ENCODE assay signal across 13 mouse cellular contexts in the genomic region with DNA sequence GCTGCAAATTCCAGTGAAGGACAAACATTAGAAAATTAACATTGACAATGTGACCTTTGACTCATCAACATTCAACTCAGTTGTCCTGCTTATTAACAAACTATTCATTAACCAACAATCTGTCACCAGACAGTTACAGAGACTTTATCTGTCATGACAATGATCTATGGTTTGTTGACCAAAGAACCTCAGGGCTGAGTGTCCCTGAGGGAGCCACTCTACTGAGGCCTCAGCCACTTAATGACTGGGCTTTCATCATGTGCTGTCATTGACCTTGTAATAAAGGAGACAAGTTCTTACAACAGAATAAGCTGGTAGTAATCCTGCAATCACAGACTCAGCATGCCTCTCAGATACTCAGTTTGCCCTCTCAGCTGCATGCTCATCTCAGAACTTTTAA.
DNase-seq lines count a peak whose midpoint lies in the region; ATAC-seq and TF ChIP-seq lines count a peak whose summit lies in the region.
"Had no signal": no experiment of that assay in that cellular context is flagged by ENCODE, and none has a peak within 500 bp of the region (broad histone marks: within the 10 kb centered on the region; RNA-seq: fewer than 3 reads in every experiment).

No protein-coding gene starts in this region.

- TF ChIP-seq CTCF in left cerebral cortex, adult 2 months (IDR thresholded peaks at IDR 0.05), result no peak

- H3K27ac ChIP-seq in kidney, embryonic 15.5 days, result no peak overlapping the region
- H3K27ac ChIP-seq in embryonic facial prominence, embryonic 12.5 days, result no peak overlapping the region
- no peak overlapping the region for H3K27ac ChIP-seq in kidney, embryonic 16.5 days (ENCODE audit: low read length)
- no peak overlapping the region for H3K27ac ChIP-seq in left cerebral cortex, adult 2 months

- H3K27me3 ChIP-seq in kidney, embryonic 15.5 days, result no peaks in the 10 kb centered on the region
- no peaks in the 10 kb centered on the region for H3K27me3 ChIP-seq in embryonic facial prominence, embryonic 12.5 days
- no peaks in the 10 kb centered on the region for H3K27me3 ChIP-seq in kidney, embryonic 16.5 days (ENCODE audit: insufficient read depth, low read length)

- H3K9ac ChIP-seq in kidney, embryonic 15.5 days, result no peak overlapping the region
- H3K9ac ChIP-seq in embryonic facial prominence, embryonic 12.5 days, result no peak overlapping the region
- H3K9ac ChIP-seq in kidney, embryonic 16.5 days (replicated peaks; ENCODE audit: low read length), result no peak overlapping the region

- no peak for DNase-seq in kidney, postnatal 25 days
- peak; percentile 73 for DNase-seq in retina, embryonic 14.5 days (ENCODE audit: low spot score)
- DNase-seq in cerebellum, postnatal 4 days (ENCODE audit: low spot score in 2 of 2), result no peak
- no peak for DNase-seq in left cerebral cortex, adult 2 months (ENCODE audit: extremely low spot score in 1 of 2, low spot score in 2 of 2)
- DNase-seq in gastrocnemius, postnatal 14 days, result no peak
- DNase-seq: cerebellum, adult 11 months; lung, postnatal 10 days; spleen, adult 18-20 months; thymus, postnatal 14 days had no signal

- intact Hi-C loops in left cerebral cortex, adult 2 months (cut with DNase I), result no loop called here
- intact Hi-C loops in gastrocnemius, postnatal 14 days (cut with DNase I; ENCODE audit: low total_unique reads), result no loop called here

- H3K4me3 ChIP-seq in kidney, embryonic 15.5 days (replicated peaks), result no peak overlapping the region
- H3K4me3 ChIP-seq in embryonic facial prominence, embryonic 12.5 days, result no peak overlapping the region
- no peak overlapping the region for H3K4me3 ChIP-seq in kidney, embryonic 16.5 days (ENCODE audit: low read length)
- no peak overlapping the region for H3K4me3 ChIP-seq in left cerebral cortex, adult 2 months
- H3K4me3 ChIP-seq: erythroblast, embryonic 14.5 days had no signal

- no peak overlapping the region for H3K4me2 ChIP-seq in kidney, embryonic 15.5 days
- H3K4me2 ChIP-seq in embryonic facial prominence, embryonic 12.5 days (replicated peaks), result no peak overlapping the region
- no peak overlapping the region for H3K4me2 ChIP-seq in kidney, embryonic 16.5 days (replicated peaks; ENCODE audit: low read depth, low read length)

- H3K9me3 ChIP-seq in kidney, embryonic 15.5 days (replicated peaks), result no peaks in the 10 kb centered on the region
- no peaks in the 10 kb centered on the region for H3K9me3 ChIP-seq in embryonic facial prominence, embryonic 12.5 days
- H3K9me3 ChIP-seq in kidney, embryonic 16.5 days (ENCODE audit: low read length), result no peaks in the 10 kb centered on the region

- H3K36me3 ChIP-seq in kidney, embryonic 15.5 days, result no peaks in the 10 kb centered on the region
- H3K36me3 ChIP-seq in embryonic facial prominence, embryonic 12.5 days, result no peaks in the 10 kb centered on the region
- H3K36me3 ChIP-seq in kidney, embryonic 16.5 days (ENCODE audit: insufficient read depth, low read length), result no peaks in the 10 kb centered on the region

- H3K4me1 ChIP-seq in kidney, embryonic 15.5 days, result no peaks in the 10 kb centered on the region
- H3K4me1 ChIP-seq in embryonic facial prominence, embryonic 12.5 days, result no peaks in the 10 kb centered on the region
- H3K4me1 ChIP-seq in kidney, embryonic 16.5 days (ENCODE audit: insufficient read depth, low read length), result no peaks in the 10 kb centered on the region

- peak; percentile 81 for ATAC-seq in kidney, embryonic 15.5 days (replicated peaks; ENCODE audit: low FRiP score)
- peak; percentile 56; the same call in 1 of the 2 replicates for ATAC-seq in embryonic facial prominence, embryonic 12.5 days (ENCODE audit: insufficient number of reproducible peaks, insufficient read depth, low FRiP score, low TSS enrichment)
- ATAC-seq in kidney, embryonic 16.5 days (ENCODE audit: low FRiP score, low TSS enrichment), result peak; percentile 82; the same call in 1 of the 2 replicates
